Mouse (Mus musculus): ENCODE results near the gene Tmem44.

DNA sequence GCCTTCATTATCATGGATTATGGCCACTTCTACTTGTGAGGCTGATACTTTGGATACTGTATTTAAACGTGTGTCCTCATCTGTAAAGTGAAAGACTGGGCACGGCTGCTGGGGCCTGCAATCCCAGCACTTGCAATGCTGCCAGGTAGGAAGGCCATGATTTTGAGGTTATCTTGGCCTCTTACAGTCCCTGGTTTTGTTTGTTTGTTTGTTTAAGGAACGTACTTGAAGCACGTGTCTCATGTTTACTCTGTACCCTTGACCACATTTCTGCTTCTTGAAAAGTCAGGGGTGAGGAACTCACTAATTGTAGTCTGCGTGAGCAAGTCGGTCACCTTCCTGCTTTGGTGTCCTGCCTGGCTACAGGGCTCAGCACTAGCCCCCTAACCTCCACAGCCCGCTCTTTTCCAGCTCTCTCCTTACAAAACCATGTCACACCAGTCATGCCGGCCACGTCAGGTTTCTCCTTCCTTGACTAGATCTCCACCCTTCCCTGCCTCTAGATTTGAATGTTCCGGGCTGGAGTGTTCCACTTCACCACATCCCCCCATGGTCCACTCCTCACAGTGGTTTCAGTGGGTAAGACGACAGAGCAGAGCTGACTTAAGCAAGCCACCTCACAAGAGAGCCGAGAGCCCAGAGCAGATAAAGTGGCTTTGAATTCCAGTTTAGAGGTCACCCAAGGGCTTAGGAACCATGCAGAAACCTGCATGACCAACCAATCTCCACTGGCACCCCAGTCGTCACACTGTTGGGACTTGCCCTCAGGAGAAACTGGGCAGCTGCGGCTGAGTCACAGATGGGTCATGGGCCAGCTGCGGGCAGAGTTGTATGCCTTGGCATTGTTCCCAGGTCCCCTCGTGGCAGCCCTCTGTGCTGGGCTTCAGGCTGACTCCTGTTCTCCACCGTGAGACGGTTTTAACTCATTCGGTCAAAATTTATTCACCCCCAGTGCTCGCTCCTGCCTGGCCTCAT lies 37.3 kb downstream of the Tmem44 start:
- no peak for TF ChIP-seq FLI1 (IDR thresholded peaks at IDR 0.05; ENCODE audit: low read length)
- TF ChIP-seq GATA1 (IDR thresholded peaks at IDR 0.05; ENCODE audit: borderline replicate concordance, low read length), result no peak

All from megakaryocyte, embryonic 14.5 days (primary cell).